ENCODE assay signal across 27 mouse cellular contexts in the genomic region with DNA sequence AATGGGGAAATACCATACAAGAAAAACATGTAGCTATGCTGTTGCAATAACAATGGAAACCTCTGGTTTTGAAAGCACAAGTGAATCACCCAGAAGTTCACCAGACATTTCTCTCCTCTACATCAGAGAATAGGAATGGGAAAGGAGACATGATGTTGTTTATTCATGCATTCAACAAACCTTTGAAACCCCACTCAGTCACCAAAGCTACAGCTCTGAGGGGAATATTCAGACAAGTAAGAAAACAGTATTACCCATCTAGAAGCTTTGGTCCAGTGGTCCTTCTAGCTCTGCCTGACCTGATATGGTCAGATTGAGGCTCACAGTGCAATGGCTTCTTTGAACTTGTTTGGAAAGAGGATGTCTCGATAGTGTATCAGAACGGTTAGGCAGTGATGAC.
"Had no signal": no experiment of that assay in that cellular context is flagged by ENCODE, and none has a peak within 500 bp of the region (broad histone marks: within the 10 kb centered on the region; RNA-seq: fewer than 3 reads in every experiment).

No protein-coding gene starts in this region.

- DNase-seq: gastrocnemius, adult 2 months; gastrocnemius, postnatal 10 days; gastrocnemius, postnatal 25 days; heart, adult 18-20 months; heart, postnatal 10 days; heart, postnatal 4 days; kidney, adult 18-20 months; kidney, adult 8-10 months; kidney, postnatal 10 days; kidney, postnatal 25 days; kidney, postnatal 4 days; liver; liver, embryonic 13.5 days had no signal

- H3K9me3 ChIP-seq: heart, embryonic 10.5 days; heart, embryonic 12.5 days; hindbrain, embryonic 10.5 days; hindbrain, embryonic 12.5 days; intestine, embryonic 15.5 days; limb, embryonic 12.5 days; liver, embryonic 13.5 days; liver, embryonic 15.5 days had no signal

- H3K4me2 ChIP-seq: heart, embryonic 12.5 days; hindbrain, embryonic 12.5 days; hindbrain, embryonic 14.5 days; intestine, embryonic 15.5 days; limb, embryonic 12.5 days; liver, embryonic 11.5 days; liver, embryonic 13.5 days; liver, embryonic 15.5 days had no signal

- H3K36me3 ChIP-seq: heart, embryonic 10.5 days; heart, embryonic 12.5 days; hindbrain, embryonic 10.5 days; hindbrain, embryonic 12.5 days; intestine, embryonic 15.5 days; limb, embryonic 12.5 days; liver, embryonic 13.5 days; liver, embryonic 15.5 days had no signal

- H3K9ac ChIP-seq: heart, embryonic 12.5 days; hindbrain, embryonic 12.5 days; hindbrain, embryonic 14.5 days; intestine, embryonic 15.5 days; limb, embryonic 12.5 days; liver, embryonic 13.5 days; liver, embryonic 15.5 days had no signal

- H3K4me3 ChIP-seq: gastrocnemius, adult 2 months; heart, embryonic 10.5 days; heart, embryonic 12.5 days; hindbrain, embryonic 10.5 days; hindbrain, embryonic 12.5 days; intestine, embryonic 15.5 days; layer of hippocampus, adult 2 months; left cerebral cortex, adult 2 months; limb, embryonic 12.5 days; liver, embryonic 13.5 days; liver, embryonic 15.5 days had no signal

- ATAC-seq: hindbrain, embryonic 16.5 days; inflammation-experienced regulatory T-cells, adult 6 months; intestine, embryonic 15.5 days; intestine, postnatal 0 days had no signal

- H3K27me3 ChIP-seq: heart, embryonic 12.5 days; hindbrain, embryonic 12.5 days; intestine, embryonic 15.5 days; limb, embryonic 12.5 days; liver, embryonic 13.5 days; liver, embryonic 15.5 days had no signal

- H3K27ac ChIP-seq: gastrocnemius, adult 2 months; heart, embryonic 10.5 days; hindbrain, embryonic 10.5 days; hindbrain, embryonic 12.5 days; hindbrain, embryonic 14.5 days; intestine, embryonic 15.5 days; layer of hippocampus, adult 2 months; left cerebral cortex, adult 2 months; limb, embryonic 12.5 days; liver, embryonic 13.5 days; liver, embryonic 15.5 days had no signal

- H3K4me1 ChIP-seq: heart, embryonic 10.5 days; heart, embryonic 12.5 days; hindbrain, embryonic 10.5 days; hindbrain, embryonic 12.5 days; intestine, embryonic 15.5 days; limb, embryonic 12.5 days; liver, embryonic 13.5 days; liver, embryonic 15.5 days had no signal
